Mouse (Mus musculus) CH12.LX (cell line): ENCODE results near the gene Fam168a.

Source experiments
- CTCF ChIP-seq, 2 experiments: IDR thresholded peaks in 1 of 2; conservative IDR thresholded peaks in 1 of 2; 2 replicates each; pipeline ENCODE4 v1.5.1; 2011 to 2012; ENCODE audit warnings: low read depth in 2 of 2, low read length in 2 of 2, improper control_type of control experiment in 1 of 2, inconsistent platforms in 1 of 2, mild to moderate bottlenecking in 1 of 2, moderate library complexity in 1 of 2
- E2F4 ChIP-seq: IDR thresholded peaks from 2 replicates; pipeline ENCODE4 v1.6.1; 2011; ENCODE audit warnings: low read depth, low read length, improper control_type of control experiment; ENCODE audit not compliant: insufficient replicate concordance
- EP300 ChIP-seq: IDR thresholded peaks from 2 replicates; pipeline ENCODE4 v1.6.1; 2011; ENCODE audit warnings: low read length, improper control_type of control experiment
- GABPA ChIP-seq: IDR thresholded peaks from 2 replicates; pipeline ENCODE4 v1.6.1; 2012; ENCODE audit warnings: low read depth, low read length, improper control_type of control experiment, inconsistent platforms; ENCODE audit not compliant: insufficient replicate concordance
- JUND ChIP-seq: conservative IDR thresholded peaks from 2 replicates; pipeline ENCODE4 v1.6.1; 2011; ENCODE audit warnings: low read depth, low read length, improper control_type of control experiment
- MAX ChIP-seq: IDR thresholded peaks from 2 replicates; pipeline ENCODE4 v1.6.1; 2011; ENCODE audit warnings: low read length, improper control_type of control experiment
- MAZ ChIP-seq: IDR thresholded peaks from 2 replicates; pipeline ENCODE4 v1.6.1; 2012; ENCODE audit warnings: low read depth, mild to moderate bottlenecking, inconsistent platforms, low read length, improper control_type of control experiment, moderate library complexity
- NRF1 ChIP-seq: IDR thresholded peaks from 2 replicates; pipeline ENCODE4 v1.6.1; 2014; ENCODE audit warnings: low read depth, mild to moderate bottlenecking, inconsistent platforms, low read length, improper control_type of control experiment, moderate library complexity
- POLR2A ChIP-seq: IDR thresholded peaks from 2 replicates; pipeline ENCODE4 v1.6.1; 2011; ENCODE audit warnings: low read depth, mild to moderate bottlenecking, improper control_type of control experiment, low read length

DNA sequence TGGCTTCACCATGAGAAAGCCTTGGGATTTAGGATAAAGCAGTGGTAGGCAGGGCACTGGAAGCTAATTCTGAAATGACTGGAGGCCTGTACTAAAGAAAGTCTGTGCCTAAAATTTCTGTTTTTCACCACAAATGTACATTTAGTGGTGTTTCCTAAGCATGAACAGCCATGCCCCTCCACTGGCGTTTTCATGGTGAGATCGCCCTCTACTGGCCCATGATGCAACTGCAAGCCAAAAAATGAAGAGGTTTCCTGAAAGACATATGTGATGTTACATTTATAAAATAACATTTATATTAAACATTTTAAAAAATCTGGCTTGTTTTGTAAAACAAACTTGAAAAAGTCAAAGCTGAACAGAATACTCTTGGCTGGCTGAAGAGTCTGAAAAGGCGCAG lies 180.1 kb downstream of the Fam168a start:
- TF ChIP-seq EP300 = no peak
- peak; percentile 92 to 96 for TF ChIP-seq CTCF (conservative IDR thresholded peaks at IDR 0.05 in 1 of 2, IDR thresholded peaks at IDR 0.05 in 1 of 2; ENCODE audit: low read depth in 2 of 2, low read length in 2 of 2)
- TF ChIP-seq MAX = no peak
- no peak for TF ChIP-seq POLR2A
- no peak for TF ChIP-seq MAZ
- TF ChIP-seq E2F4 = no peak
- no peak for TF ChIP-seq GABPA
- TF ChIP-seq JUND = no peak
- TF ChIP-seq NRF1 = no peak
